Mouse (Mus musculus) thymus, adult 2 months (tissue): Measurements from ENCODE around the gene Ppp1r27. TPM values are rescaled to one million over a fixed set of nuclear protein-coding genes. Genes with fewer than 3 reads are reported as not detected.

ENCODE experiments used
- DNase-seq: peaks from one replicate; pipeline ENCODE4 v3.0.0; 2021
- H3K27ac ChIP-seq: fragments of 200-500 bp; 2 replicates; pipeline ENCODE4 v1.5.1; 2012; ENCODE audit warnings: low read length, control low read depth; ENCODE audit not compliant: control insufficient read depth, insufficient read depth
- H3K27me3 ChIP-seq: fragments of 200-500 bp; 2 replicates; pipeline ENCODE4 v1.6.1; 2012; ENCODE audit warnings: mild to moderate bottlenecking, low read length, moderate library complexity, mixed read lengths; ENCODE audit not compliant: control insufficient read depth, insufficient read depth
- H3K36me3 ChIP-seq: fragments of 200-500 bp; 2 replicates; pipeline ENCODE4 v1.6.1; 2012; ENCODE audit warnings: mild to moderate bottlenecking, low read length, moderate library complexity; ENCODE audit not compliant: control insufficient read depth, insufficient read depth
- H3K4me1 ChIP-seq: fragments of 200-500 bp; replicated peaks from 2 replicates; pipeline ENCODE4 v1.6.1; 2012; ENCODE audit warnings: low read length; ENCODE audit not compliant: control insufficient read depth, insufficient read depth
- H3K4me3 ChIP-seq: fragments of 200-500 bp; 2 replicates; pipeline ENCODE4 v1.5.1; 2012; ENCODE audit warnings: mild to moderate bottlenecking, low read length, control low read depth, moderate library complexity; ENCODE audit not compliant: control insufficient read depth, insufficient read depth
- CTCF ChIP-seq: fragments of 200-500 bp; IDR thresholded peaks from 2 replicates; pipeline ENCODE4 v1.5.1; 2012; ENCODE audit warnings: mild to moderate bottlenecking, control low read depth, low read length, moderate library complexity, borderline replicate concordance; ENCODE audit not compliant: control insufficient read depth, poor library complexity, insufficient read depth; ENCODE audit errors: extremely low read depth
- POLR2A ChIP-seq: fragments of 200-500 bp; IDR thresholded peaks from 2 replicates; pipeline ENCODE4 v1.6.1; 2012; ENCODE audit warnings: mild to moderate bottlenecking, low read length, control low read depth, moderate library complexity; ENCODE audit not compliant: control insufficient read depth, poor library complexity, insufficient read depth; ENCODE audit errors: extremely low read depth
- WGBS: fragments of 180-500 bp; shearing (Covaris S2); methylation state at CpG from one replicate; pipeline ENCODE4 v1.1.7; 2018; 5-methylcytosine and 5-hydroxymethylcytosine counted together
- polyA plus RNA-seq: library from polyadenylated mRNA; depleted of rRNA; stranded (reverse); fragments of >200 nt; gene quantifications from 2 replicates; pipeline ENCODE4 v1.2.3, GENCODE M21; 2012

Ppp1r27 gene
- polyA plus RNA-seq, 1 experiment, result 6.4 TPM

DNA sequence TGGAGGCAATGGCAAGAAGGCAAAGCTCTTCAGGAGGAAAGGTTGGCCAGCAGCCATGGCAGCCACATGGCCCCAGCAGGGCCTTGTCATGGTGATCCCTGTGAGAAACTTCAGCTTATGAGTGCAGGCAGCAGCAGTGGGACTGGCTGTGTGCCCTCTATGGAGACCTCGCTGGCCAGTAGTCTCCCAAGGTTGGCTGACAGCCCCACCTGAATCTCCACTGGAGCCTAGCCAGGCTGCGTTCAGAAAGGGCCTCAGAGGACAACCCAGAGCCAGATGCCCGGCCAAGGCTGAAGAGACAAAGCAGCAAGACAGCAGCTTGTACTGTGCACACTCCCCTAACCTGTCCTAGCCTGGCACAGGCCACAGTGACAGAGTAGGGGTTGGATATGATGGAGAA is 12.4 kb downstream of the Ppp1r27 start:
- H3K27ac ChIP-seq, result no peak overlapping the region
- TF ChIP-seq CTCF (no peak), POLR2A (no peak)
- H3K4me3 ChIP-seq, result no peak overlapping the region
- peaks cover 7% of the 10 kb centered on the region for H3K4me1 ChIP-seq
- H3K36me3 ChIP-seq, result peaks cover 9% of the 10 kb centered on the region; the same call in 1 of the 2 replicates
- no peaks in the 10 kb centered on the region for H3K27me3 ChIP-seq
- WGBS, result 84% methylated on average over 3 of the region's 3 CpGs
- no peak for DNase-seq

GRCm38 (mm10) chr11:120535804-120536203 is 15.1 kb downstream of the Ppp1r27 start:
- WGBS, result 86% methylated on average over 3 of the region's 3 CpGs

DNA sequence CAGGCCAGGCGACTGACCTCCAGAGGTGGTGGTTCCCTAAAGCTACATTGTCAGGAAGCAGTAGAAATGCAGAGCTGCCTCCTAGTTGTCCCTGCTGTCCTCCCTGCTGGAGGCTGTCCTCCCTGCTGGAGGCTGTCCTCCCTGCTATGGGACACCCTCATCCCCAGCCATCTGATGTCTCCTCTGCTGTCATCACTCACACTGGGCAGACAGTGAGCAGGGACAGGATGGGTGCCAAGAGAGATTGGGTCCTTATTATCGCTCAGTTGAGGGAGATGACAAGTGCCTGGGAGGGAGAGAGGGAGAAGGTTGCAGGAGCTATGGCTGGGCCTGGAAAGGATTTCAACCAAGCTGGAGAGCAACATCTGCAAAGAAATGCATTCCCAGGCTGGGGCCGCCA is 15.8 kb downstream of the Ppp1r27 start:
- Histone ChIP-seq H3K27me3 (peaks cover 17% of the 10 kb centered on the region; the same call in 1 of the 2 replicates), H3K4me1 (peaks cover 12% of the 10 kb centered on the region), H3K36me3 (no peaks in the 10 kb centered on the region), H3K4me3 (no peak overlapping the region), H3K27ac (no peak overlapping the region)
- WGBS, result 95% methylated on average over 3 of the region's 3 CpGs
- no peak for TF ChIP-seq CTCF
- no peak for DNase-seq

More at GRCm38 (mm10) chr11:120535804-120536203, 15.1 kb downstream of the Ppp1r27 start:
- Histone ChIP-seq H3K4me1 (peaks cover 10% of the 10 kb centered on the region), H3K27ac (no peak overlapping the region), H3K36me3 (no peaks in the 10 kb centered on the region), H3K27me3 (peaks cover 13% of the 10 kb centered on the region; the same call in 1 of the 2 replicates), H3K4me3 (no peak overlapping the region)
- DNase-seq, result no peak
- TF ChIP-seq POLR2A (no peak), CTCF (no peak)

DNA sequence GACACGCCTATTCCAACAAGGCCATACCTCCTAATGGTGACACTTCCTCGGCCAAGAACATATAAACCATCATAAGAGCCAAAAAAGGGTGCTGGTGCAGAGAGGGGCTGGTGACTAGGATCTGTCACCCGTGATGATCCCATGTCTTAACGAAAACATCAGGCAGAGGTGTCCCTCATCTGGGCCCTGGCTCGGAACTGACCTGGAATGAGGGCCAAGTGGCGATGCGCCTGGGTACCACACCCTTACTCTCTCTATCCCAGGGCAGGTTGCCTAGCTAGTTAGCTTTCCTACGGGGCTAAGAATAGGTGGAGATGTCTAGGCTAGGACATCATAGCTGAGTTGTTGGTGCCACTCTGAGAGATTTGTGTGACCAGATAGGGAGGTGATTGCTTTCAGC is 16.8 kb downstream of the Ppp1r27 start:
- Histone ChIP-seq H3K4me3 (no peak overlapping the region), H3K4me1 (peaks cover 7% of the 10 kb centered on the region), H3K27me3 (peaks cover 17% of the 10 kb centered on the region; the same call in 1 of the 2 replicates), H3K36me3 (no peaks in the 10 kb centered on the region), H3K27ac (no peak overlapping the region)
- DNase-seq, result no peak
- TF ChIP-seq POLR2A, result no peak
- TF ChIP-seq CTCF, result no peak
- WGBS, result 90% methylated on average over 8 of the region's 8 CpGs

DNA sequence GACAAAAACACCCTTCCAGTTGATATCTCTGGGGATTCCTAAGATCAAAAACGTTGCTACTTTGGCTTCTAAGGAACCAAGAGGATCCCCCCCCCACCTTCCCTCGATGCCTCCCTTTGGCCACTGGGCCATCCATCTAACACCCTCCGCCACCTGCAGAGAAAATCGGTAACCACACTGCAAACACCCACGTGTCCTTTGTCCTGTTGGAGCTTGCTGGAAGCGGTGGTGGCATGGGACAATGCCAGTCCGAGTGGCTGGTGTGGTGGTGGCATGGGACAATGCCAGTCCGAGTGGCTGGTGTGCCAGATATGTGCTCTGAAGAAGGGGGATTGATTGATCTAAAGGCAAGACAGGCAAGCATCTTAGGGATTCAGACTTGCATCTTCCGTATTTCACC is 19.3 kb downstream of the Ppp1r27 start:
- DNase-seq, result no peak
- TF ChIP-seq POLR2A (no peak), CTCF (no peak)
- Histone ChIP-seq H3K4me3 (no peak overlapping the region), H3K27me3 (peaks cover 17% of the 10 kb centered on the region; the same call in 1 of the 2 replicates), H3K4me1 (peaks cover 5% of the 10 kb centered on the region; the same call in 1 of the 2 replicates), H3K36me3 (no peaks in the 10 kb centered on the region), H3K27ac (no peak overlapping the region)
- 38% methylated on average over 9 of the region's 9 CpGs for WGBS

- WGBS, result 16% methylated on average over 62 of the region's 62 CpGs
Measured at GRCm38 (mm10) chr11:120530085-120530964, 20.6 kb downstream of the Ppp1r27 start, which contains the start of gene Gcgr. TSS of gene Gcgr (plus strand) at chr11:120530699.

More at GRCm38 (mm10) chr11:120530085-120530964, 20.6 kb downstream of the Ppp1r27 start, which contains the start of gene Gcgr:
- no peak within 1 kb of the TSS for H3K27ac ChIP-seq
- TF ChIP-seq POLR2A (no peak), CTCF (no peak)
- no peak within 1 kb of the TSS for H3K4me3 ChIP-seq
- DNase-seq, result no peak
- no peaks in the 10 kb centered on the region for H3K36me3 ChIP-seq
- peaks cover 5% of the 10 kb centered on the region; the same call in 1 of the 2 replicates for H3K4me1 ChIP-seq
- peaks cover 17% of the 10 kb centered on the region; the same call in 1 of the 2 replicates for H3K27me3 ChIP-seq
